17 mouse cellular contexts compared by ENCODE assay signal in genomic region chr11:119307658-119307867, GRCm38 (mm10). TPM values are rescaled to one million over a fixed set of nuclear protein-coding genes. Genes with fewer than 3 reads are reported as not detected.
A peak's percentile ranks its signal among the peaks of the same experiment; 100 is the strongest.
DNase-seq lines count a peak whose midpoint lies in the region; ATAC-seq and TF ChIP-seq lines count a peak whose summit lies in the region.
"Had no signal": no experiment of that assay in that cellular context is flagged by ENCODE, and none has a peak within 500 bp of the region (broad histone marks: within the 10 kb centered on the region; RNA-seq: fewer than 3 reads in every experiment).

Card14 (plus strand) TSS chr11:119307768.

- no peak for DNase-seq in heart, adult 18-20 months
- no peak for DNase-seq in testis, postnatal 10 days (ENCODE audit: low spot score)
- DNase-seq in B cell, adult 2 months: no peak
- no peak for DNase-seq in T-cell, adult 2 months (ENCODE audit: low spot score)
- DNase-seq: adrenal gland, adult 8-10 months; cerebellum, adult 18-20 months; heart, postnatal 4 days; liver, postnatal 0 days; right cerebral cortex, postnatal 14 days had no signal

- H3K4me3 ChIP-seq in heart, embryonic 15.5 days: no peak within 1 kb of the TSS
- H3K4me3 ChIP-seq in testis, adult 2 months (ENCODE audit: control insufficient read depth, low read depth, low read length): no peak within 1 kb of the TSS
- no peak within 1 kb of the TSS for H3K4me3 ChIP-seq in limb, embryonic 13.5 days
- H3K4me3 ChIP-seq: midbrain, embryonic 12.5 days had no signal

- H3K4me1 ChIP-seq in heart, embryonic 15.5 days (replicated peaks): peaks cover 26% of the 10 kb centered on the region
- H3K4me1 ChIP-seq in testis, adult 2 months (ENCODE audit: control insufficient read depth, insufficient read depth, low read length): peaks cover 6% of the 10 kb centered on the region
- H3K4me1 ChIP-seq in limb, embryonic 13.5 days: peaks cover 16% of the 10 kb centered on the region

- no peak for TF ChIP-seq CTCF in testis, adult 2 months (IDR thresholded peaks at IDR 0.05; ENCODE audit: control insufficient read depth, insufficient read depth, insufficient replicate concordance, low read depth, low read length)

- H3K27ac ChIP-seq in heart, embryonic 15.5 days: peak within 1 kb of the TSS; percentile 81
- peak within 1 kb of the TSS; percentile 15; the same call in 1 of the 2 replicates for H3K27ac ChIP-seq in testis, adult 2 months (ENCODE audit: control insufficient read depth, insufficient read depth, low read depth, low read length)
- peak within 1 kb of the TSS; percentile 45; the same call in 1 of the 2 replicates for H3K27ac ChIP-seq in limb, embryonic 13.5 days
- H3K27ac ChIP-seq: midbrain, embryonic 12.5 days had no signal

- H3K9ac ChIP-seq in heart, embryonic 15.5 days: no peak within 1 kb of the TSS
- peak within 1 kb of the TSS; percentile 43; the same call in 1 of the 2 replicates for H3K9ac ChIP-seq in limb, embryonic 13.5 days
- H3K9ac ChIP-seq: liver, postnatal 0 days; midbrain, embryonic 12.5 days had no signal

- H3K4me2 ChIP-seq in heart, embryonic 15.5 days: 0 out of 2 replicates have a peak within 1 kb of the TSS, but pooled peaks have one; percentile 6
- H3K4me2 ChIP-seq in limb, embryonic 13.5 days (replicated peaks): peak within 1 kb of the TSS; percentile 38
- H3K4me2 ChIP-seq: midbrain, embryonic 12.5 days had no signal

- no peak for ATAC-seq in heart, embryonic 15.5 days (replicated peaks; ENCODE audit: insufficient number of reproducible peaks, insufficient read depth, low FRiP score, low read depth)
- no peak for ATAC-seq in limb, embryonic 13.5 days (ENCODE audit: low FRiP score, low read depth)
- ATAC-seq: CD4-positive, CD25-positive, alpha-beta regulatory T cell, adult 4 months; forebrain, embryonic 14.5 days; liver, postnatal 0 days had no signal

- no peak for TF ChIP-seq POLR2A in testis, adult 2 months (IDR thresholded peaks at IDR 0.05; ENCODE audit: control insufficient read depth, low read depth, low read length)

- no peaks in the 10 kb centered on the region for H3K9me3 ChIP-seq in heart, embryonic 15.5 days (replicated peaks)
- H3K9me3 ChIP-seq in limb, embryonic 13.5 days: no peaks in the 10 kb centered on the region
- H3K9me3 ChIP-seq: midbrain, embryonic 12.5 days had no signal

- WGBS in heart, embryonic 15.5 days: 51% methylated on average over 1 of the region's 1 CpGs
- WGBS in limb, embryonic 13.5 days: 35% methylated on average over 1 of the region's 1 CpGs

- peaks cover 17% of the 10 kb centered on the region for H3K27me3 ChIP-seq in heart, embryonic 15.5 days
- H3K27me3 ChIP-seq in testis, adult 2 months (ENCODE audit: control insufficient read depth, insufficient read depth, low read length): no peaks in the 10 kb centered on the region
- peaks cover 27% of the 10 kb centered on the region for H3K27me3 ChIP-seq in limb, embryonic 13.5 days

- no peaks in the 10 kb centered on the region for H3K36me3 ChIP-seq in heart, embryonic 15.5 days
- no peaks in the 10 kb centered on the region for H3K36me3 ChIP-seq in testis, adult 2 months (ENCODE audit: control insufficient read depth, insufficient read depth, low read length)
- H3K36me3 ChIP-seq in limb, embryonic 13.5 days: no peaks in the 10 kb centered on the region
- H3K36me3 ChIP-seq: midbrain, embryonic 12.5 days had no signal

RNA-seq across cellular contexts. Expression of gene Card14, which starts in this region (rescaled TPM):
- 0.28 and 0.38 TPM in 2 replicates for polyA plus RNA-seq in heart, embryonic 15.5 days (2015; fragmentation: Nextera tagmentation; extraction: Ambion mirVana)
- total RNA-seq in heart, adult 18-20 months (2021): not detected
- 0.44 and 0.76 TPM in 2 replicates for polyA plus RNA-seq in testis, adult 2 months (2012; rRNA removed)
- polyA plus RNA-seq in limb, embryonic 13.5 days (2015; fragmentation: Nextera tagmentation; extraction: Ambion mirVana): 0.42 and 0.88 TPM in 2 replicates
- total RNA-seq: common myeloid progenitor, adult 5-6 weeks; MEL had no signal
- polyA plus RNA-seq: CD4-positive, CD25-positive, alpha-beta regulatory T cell, adult 4 months had no signal

Comparison
In these comparisons a context has a peak if more than half of its experiments do, and no peak if none do; other contexts are left out.
1. H3K27ac ChIP-seq: peak in every context shown above with its lines; median percentile 81 in heart, embryonic 15.5 days; 45 in limb, embryonic 13.5 days; 15 in testis, adult 2 months.